Mouse (Mus musculus) heart, postnatal 36 days (tissue): ENCODE data around the gene Popdc3. TPM values are rescaled to one million over a fixed set of nuclear protein-coding genes. Genes with fewer than 3 reads are reported as not detected.

Source experiments
- total RNA-seq, 2 experiments: library from RNA; stranded (reverse); gene quantifications; 2 replicates each; pipeline ENCODE4 v1.2.3; 2021

Gene Popdc3
- total RNA-seq, 2 experiments from 2014 or later: 29.2 to 31.0 TPM

Other genes starting within 250 kb of the Popdc3 start
- gene Prep, start 110.9 kb upstream of the Popdc3 start, total RNA-seq: 10 to 100 TPM; 15.6 TPM
- gene Bves, start 157.7 kb downstream of the Popdc3 start, total RNA-seq: 10 to 100 TPM; 34.9 to 35.6 TPM